Mouse (Mus musculus) intestine, embryonic 16.5 days (tissue): ENCODE data around the gene Pbrm1. TPM values are rescaled to one million over a fixed set of nuclear protein-coding genes. Genes with fewer than 3 reads are reported as not detected.

ENCODE experiments used
- ATAC-seq: fragments of 200-750 bp; cut with Nextera tagmentation; 2 replicates; pipeline ENCODE4 v1.8.0; 2017; ENCODE audit warnings: moderate TSS enrichment, moderate library complexity
- H3K27ac ChIP-seq: fragments of 300-500 bp; sonication (generic); 2 replicates; pipeline ENCODE4 v1.5.1; 2014; ENCODE audit warnings: mild to moderate bottlenecking, low read length
- H3K27me3 ChIP-seq: fragments of 300-500 bp; sonication (generic); replicated peaks from 2 replicates; pipeline ENCODE4 v1.6.1; 2014; ENCODE audit warnings: low read length, control low read depth, mixed read lengths; ENCODE audit not compliant: control insufficient read depth, insufficient read depth
- H3K36me3 ChIP-seq: fragments of 300-500 bp; sonication (generic); 2 replicates; pipeline ENCODE4 v1.6.1; 2014; ENCODE audit warnings: low read length, control low read depth; ENCODE audit not compliant: control insufficient read depth, insufficient read depth
- H3K4me1 ChIP-seq: fragments of 300-500 bp; sonication (generic); 2 replicates; pipeline ENCODE4 v1.6.1; 2014; ENCODE audit warnings: low read length, control low read depth, mixed read lengths; ENCODE audit not compliant: control insufficient read depth, insufficient read depth
- H3K4me2 ChIP-seq: fragments of 300-500 bp; sonication (generic); 2 replicates; pipeline ENCODE4 v1.6.1; 2014; ENCODE audit warnings: low read depth, low read length, control low read depth
- H3K4me3 ChIP-seq: fragments of 300-500 bp; sonication (generic); 2 replicates; pipeline ENCODE4 v1.5.1; 2014; ENCODE audit warnings: mild to moderate bottlenecking, low read length
- H3K9ac ChIP-seq: fragments of 300-500 bp; sonication (generic); 2 replicates; pipeline ENCODE4 v1.6.1; 2014; ENCODE audit warnings: low read depth, low read length
- H3K9me3 ChIP-seq: fragments of 300-500 bp; sonication (generic); 2 replicates; pipeline ENCODE4 v1.6.1; 2016; ENCODE audit warnings: low read length, control low read depth; ENCODE audit not compliant: control insufficient read depth
- WGBS: fragments of 180-500 bp; shearing (Covaris S2); extraction: QIAGEN DNeasy Blood & Tissue Kit; methylation state at CpG from one replicate; pipeline ENCODE4 v1.1.7; 2014; 5-methylcytosine and 5-hydroxymethylcytosine counted together
- polyA plus RNA-seq: library from polyadenylated mRNA; unstranded; fragments of >200 nt; fragmentation: Nextera tagmentation; extraction: Ambion mirVana; gene quantifications from 2 replicates; pipeline ENCODE4 v1.2.1, GENCODE M21; 2015

Gene Pbrm1
- polyA plus RNA-seq, 1 experiment from 2014 or later: 79.2 TPM

GRCm38 (mm10) chr14:31011588-31011987 lies 7.3 kb upstream of the Pbrm1 start:
- WGBS: 92% methylated on average over 3 of the region's 3 CpGs
- Histone ChIP-seq H3K9ac (no peak overlapping the region), H3K4me3 (no peak overlapping the region), H3K4me1 (peaks cover 4% of the 10 kb centered on the region; the same call in 1 of the 2 replicates), H3K27ac (no peak overlapping the region), H3K27me3 (no peaks in the 10 kb centered on the region), H3K36me3 (peaks cover 34% of the 10 kb centered on the region), H3K4me2 (no peak overlapping the region), H3K9me3 (no peaks in the 10 kb centered on the region)
- ATAC-seq: no peak

- H3K9ac ChIP-seq: no peak overlapping the region
- H3K27ac ChIP-seq: no peak overlapping the region
- peaks cover 15% of the 10 kb centered on the region for H3K4me1 ChIP-seq
- H3K4me3 ChIP-seq: no peak overlapping the region
- no peak for ATAC-seq
- WGBS: 98% methylated on average over 2 of the region's 2 CpGs
- H3K27me3 ChIP-seq: no peaks in the 10 kb centered on the region
- no peaks in the 10 kb centered on the region for H3K9me3 ChIP-seq
- peaks cover 37% of the 10 kb centered on the region for H3K36me3 ChIP-seq
- H3K4me2 ChIP-seq: no peak overlapping the region
Measured at GRCm38 (mm10) chr14:31013928-31014327, 5.0 kb upstream of the Pbrm1 start.

- Histone ChIP-seq H3K27ac (no peak overlapping the region), H3K4me3 (no peak overlapping the region), H3K4me2 (no peak overlapping the region), H3K4me1 (peaks cover 19% of the 10 kb centered on the region), H3K36me3 (peaks cover 37% of the 10 kb centered on the region), H3K9ac (no peak overlapping the region), H3K9me3 (no peaks in the 10 kb centered on the region), H3K27me3 (no peaks in the 10 kb centered on the region)
- ATAC-seq: no peak
- WGBS: 64% methylated on average over 1 of the region's 1 CpGs
Measured at GRCm38 (mm10) chr14:31016063-31016462, 2.9 kb upstream of the Pbrm1 start.

- H3K4me1 ChIP-seq: peaks cover 21% of the 10 kb centered on the region
- no peaks in the 10 kb centered on the region for H3K27me3 ChIP-seq
- peaks cover 27% of the 10 kb centered on the region for H3K36me3 ChIP-seq
- H3K9me3 ChIP-seq: no peaks in the 10 kb centered on the region
- H3K4me2 ChIP-seq: peak overlapping the region; percentile 75
- peak overlapping the region; percentile 96 for H3K9ac ChIP-seq
- H3K4me3 ChIP-seq: peak overlapping the region; percentile 79
- peak overlapping the region; percentile 15; the same call in 1 of the 2 replicates for H3K27ac ChIP-seq
- 1% methylated on average over 2 of the region's 2 CpGs for WGBS
- ATAC-seq: no peak
Measured at GRCm38 (mm10) chr14:31017854-31018253, 1.1 kb upstream of the Pbrm1 start.

- H3K9me3 ChIP-seq: no peaks in the 10 kb centered on the region
- H3K9ac ChIP-seq: peak overlapping the region; percentile 96
- ATAC-seq: peak; percentile 96
- peaks cover 17% of the 10 kb centered on the region; the same call in 1 of the 2 replicates for H3K36me3 ChIP-seq
- H3K4me3 ChIP-seq: peak overlapping the region; percentile 79
- 2% methylated on average over 38 of the region's 56 CpGs for WGBS
- H3K4me1 ChIP-seq: peaks cover 21% of the 10 kb centered on the region
- peak overlapping the region; percentile 59 for H3K4me2 ChIP-seq
- peak overlapping the region; percentile 99 for H3K27ac ChIP-seq
- no peaks in the 10 kb centered on the region for H3K27me3 ChIP-seq
Measured at GRCm38 (mm10) chr14:31019331-31020205, 630 bp downstream of the Pbrm1 start.

GRCm38 (mm10) chr14:31022579-31022978 lies 3.6 kb downstream of the Pbrm1 start:
- 36% methylated on average over 1 of the region's 1 CpGs for WGBS
- peaks cover 9% of the 10 kb centered on the region for H3K36me3 ChIP-seq
- no peak for ATAC-seq
- peaks cover 9% of the 10 kb centered on the region for H3K4me1 ChIP-seq
- H3K9ac ChIP-seq: no peak overlapping the region
- no peak overlapping the region for H3K4me3 ChIP-seq
- no peak overlapping the region for H3K4me2 ChIP-seq
- H3K9me3 ChIP-seq: no peaks in the 10 kb centered on the region
- H3K27me3 ChIP-seq: no peaks in the 10 kb centered on the region
- H3K27ac ChIP-seq: no peak overlapping the region

- H3K4me1 ChIP-seq: peaks cover 2% of the 10 kb centered on the region; the same call in 1 of the 2 replicates
- no peaks in the 10 kb centered on the region for H3K27me3 ChIP-seq
- no peak overlapping the region for H3K27ac ChIP-seq
- H3K9ac ChIP-seq: no peak overlapping the region
- H3K4me2 ChIP-seq: no peak overlapping the region
- 80% methylated on average over 3 of the region's 3 CpGs for WGBS
- peaks cover 14% of the 10 kb centered on the region for H3K36me3 ChIP-seq
- ATAC-seq: no peak
- no peaks in the 10 kb centered on the region for H3K9me3 ChIP-seq
- H3K4me3 ChIP-seq: no peak overlapping the region
Measured at GRCm38 (mm10) chr14:31025785-31026184, 6.8 kb downstream of the Pbrm1 start.

- WGBS: 94% methylated on average over 5 of the region's 5 CpGs
- H3K36me3 ChIP-seq: no peaks in the 10 kb centered on the region
Measured at GRCm38 (mm10) chr14:31045296-31045695, 26.4 kb downstream of the Pbrm1 start.

GRCm38 (mm10) chr14:31045817-31046216 lies 26.9 kb downstream of the Pbrm1 start:
- Histone ChIP-seq H3K4me1 (no peaks in the 10 kb centered on the region), H3K4me3 (no peak overlapping the region), H3K27ac (no peak overlapping the region), H3K36me3 (no peaks in the 10 kb centered on the region), H3K9ac (no peak overlapping the region), H3K9me3 (no peaks in the 10 kb centered on the region), H3K27me3 (no peaks in the 10 kb centered on the region), H3K4me2 (no peak overlapping the region)
- peak; percentile 59; the same call in 1 of the 2 replicates for ATAC-seq
- WGBS: 96% methylated on average over 1 of the region's 1 CpGs

More at GRCm38 (mm10) chr14:31045296-31045695, 26.4 kb downstream of the Pbrm1 start:
- no peak overlapping the region for H3K4me3 ChIP-seq
- H3K9ac ChIP-seq: no peak overlapping the region
- no peak overlapping the region for H3K4me2 ChIP-seq
- no peaks in the 10 kb centered on the region for H3K4me1 ChIP-seq
- H3K27ac ChIP-seq: no peak overlapping the region
- no peak for ATAC-seq
- no peaks in the 10 kb centered on the region for H3K27me3 ChIP-seq
- no peaks in the 10 kb centered on the region for H3K9me3 ChIP-seq
